Mouse (Mus musculus) ovary, postnatal 14 days (tissue): ENCODE measurements around the gene Rpl11.
A peak's percentile ranks its signal among the peaks of the same experiment; 100 is the strongest.
"Not testable (repeated sequence)": the region's sequence is repeated elsewhere in the genome, so short reads cannot be mapped to it uniquely, and the experiment has no call there.

Source experiments
- DNase-seq: peaks from one replicate; pipeline ENCODE4 v3.0.0; 2022; ENCODE audit warnings: low spot score

The Rpl11 gene

DNA sequence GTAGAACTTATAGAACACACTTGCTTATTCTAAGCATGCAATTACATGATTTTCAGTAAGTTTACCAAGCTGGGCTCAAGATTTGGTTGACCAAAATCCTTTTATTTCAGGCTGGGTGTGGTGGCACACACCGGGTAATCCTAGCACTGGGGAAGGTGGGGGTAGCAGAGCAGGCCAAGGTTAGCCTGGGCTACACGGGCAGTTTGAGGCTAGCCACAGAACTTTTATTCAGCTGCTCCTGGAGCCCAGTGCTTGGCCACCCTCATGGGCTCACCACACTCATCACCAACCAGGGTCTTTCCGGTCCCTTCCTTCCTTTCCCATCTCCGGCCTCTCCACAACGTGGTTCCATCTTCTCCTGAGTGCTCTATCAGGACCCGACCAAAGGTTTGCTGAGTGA is 17.4 kb upstream of the Rpl11 start:
- DNase-seq = no peak

- DNase-seq = peak; percentile 78
Observed at GRCm38 (mm10) chr4:136069954-136070353, 16.7 kb upstream of the Rpl11 start.

DNA sequence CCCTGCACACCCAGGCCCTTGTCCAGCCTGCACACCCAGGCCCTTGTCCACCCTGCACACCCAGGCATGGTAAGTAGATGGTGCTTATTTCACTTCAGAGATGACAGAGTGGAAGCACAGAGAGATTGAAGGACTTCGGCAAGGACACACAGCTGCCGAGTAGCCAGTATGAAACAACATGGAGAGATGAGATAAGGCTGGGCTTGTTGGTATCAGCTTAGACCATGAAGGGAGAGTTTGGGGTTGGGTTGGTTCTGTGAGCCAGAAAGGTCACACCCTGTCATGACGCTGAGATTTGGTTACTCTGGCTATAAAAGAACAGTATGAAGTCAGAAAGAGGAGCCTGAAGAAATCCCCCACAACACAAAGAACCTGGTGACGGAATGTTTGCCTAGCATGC is 16.1 kb upstream of the Rpl11 start:
- no peak for DNase-seq

- no peak for DNase-seq
Observed at GRCm38 (mm10) chr4:136063143-136063542, 9.9 kb upstream of the Rpl11 start.

- DNase-seq = not testable (repeated sequence)
Observed at GRCm38 (mm10) chr4:136059800-136060488, 6.7 kb upstream of the Rpl11 start.

- DNase-seq = no peak
Observed at GRCm38 (mm10) chr4:136057916-136058315, 4.7 kb upstream of the Rpl11 start.

- no peak for DNase-seq
Observed at GRCm38 (mm10) chr4:136056030-136056429, 2.8 kb upstream of the Rpl11 start.

- no peak for DNase-seq
Observed at GRCm38 (mm10) chr4:136053843-136054242, 615 bp upstream of the Rpl11 start.

- DNase-seq = peak; percentile 27
Observed at GRCm38 (mm10) chr4:136052534-136053246, 538 bp downstream of the Rpl11 start.

GRCm38 (mm10) chr4:136052060-136052459 is 1.2 kb downstream of the Rpl11 start:
- no peak for DNase-seq

- no peak for DNase-seq
Observed at GRCm38 (mm10) chr4:136050226-136050625, 3.0 kb downstream of the Rpl11 start.

- no peak for DNase-seq
Observed at GRCm38 (mm10) chr4:136048291-136049032, 4.8 kb downstream of the Rpl11 start.

DNA sequence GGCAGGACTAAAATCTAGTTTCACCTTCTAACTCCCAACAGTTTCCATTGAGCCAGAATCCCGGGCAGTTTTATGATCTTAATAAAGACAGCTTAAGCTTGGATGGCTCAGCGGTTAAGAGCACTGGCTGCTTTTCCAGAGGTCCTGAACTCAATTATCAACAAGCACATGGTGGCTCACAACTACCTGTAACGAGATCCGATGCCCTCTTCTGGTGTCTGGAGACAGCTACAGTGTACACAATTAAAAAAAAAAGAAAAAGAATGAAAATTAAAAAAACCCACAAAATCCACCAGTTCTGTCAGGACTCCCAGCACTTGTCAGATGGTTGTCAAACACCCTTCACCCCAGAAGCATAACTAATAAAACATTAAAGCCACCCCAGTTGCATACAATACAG is 5.6 kb downstream of the Rpl11 start:
- no peak for DNase-seq

GRCm38 (mm10) chr4:136046888-136047287 is 6.3 kb downstream of the Rpl11 start:
- no peak for DNase-seq

DNA sequence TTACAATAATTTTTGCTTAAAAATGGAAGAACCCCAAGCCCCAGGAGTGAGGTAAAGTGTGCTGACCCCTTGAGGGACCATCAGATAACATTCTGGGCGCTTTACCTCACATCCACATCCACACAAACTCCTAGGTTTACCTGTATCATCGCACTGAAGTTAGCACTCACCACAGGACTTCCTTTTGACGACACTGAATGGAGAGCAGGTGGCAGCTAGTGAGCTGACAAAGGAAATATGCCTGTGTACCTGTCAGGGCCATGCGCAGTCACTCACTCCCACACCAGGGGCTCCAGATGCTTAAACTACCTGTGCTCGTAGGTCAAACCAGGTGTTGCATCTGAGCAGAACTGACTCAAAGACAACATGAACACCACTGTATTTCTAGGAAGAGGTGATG is 8.1 kb downstream of the Rpl11 start:
- no peak for DNase-seq

GRCm38 (mm10) chr4:136043784-136044400 is 9.3 kb downstream of the Rpl11 start:
- DNase-seq = no peak

DNA sequence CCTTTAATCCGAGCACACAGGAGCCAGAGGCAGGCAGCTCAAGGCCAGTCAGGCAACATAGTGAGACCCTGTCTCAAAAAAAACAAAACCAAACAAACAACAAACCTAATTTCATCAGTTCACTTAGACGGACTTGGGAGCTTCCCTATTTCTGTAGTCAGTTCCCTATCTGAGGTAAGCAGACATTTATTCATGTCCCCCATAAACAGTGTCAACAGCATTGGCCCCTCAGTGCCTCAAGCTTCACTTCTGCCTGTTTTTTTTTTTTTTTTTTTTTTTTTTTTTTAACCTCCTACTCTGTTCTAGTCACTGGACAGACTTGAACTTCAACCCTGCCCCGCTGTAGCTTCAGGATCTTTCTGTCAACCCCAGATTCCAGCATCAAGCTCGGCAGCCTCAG is 18.1 kb downstream of the Rpl11 start:
- no peak for DNase-seq

DNA sequence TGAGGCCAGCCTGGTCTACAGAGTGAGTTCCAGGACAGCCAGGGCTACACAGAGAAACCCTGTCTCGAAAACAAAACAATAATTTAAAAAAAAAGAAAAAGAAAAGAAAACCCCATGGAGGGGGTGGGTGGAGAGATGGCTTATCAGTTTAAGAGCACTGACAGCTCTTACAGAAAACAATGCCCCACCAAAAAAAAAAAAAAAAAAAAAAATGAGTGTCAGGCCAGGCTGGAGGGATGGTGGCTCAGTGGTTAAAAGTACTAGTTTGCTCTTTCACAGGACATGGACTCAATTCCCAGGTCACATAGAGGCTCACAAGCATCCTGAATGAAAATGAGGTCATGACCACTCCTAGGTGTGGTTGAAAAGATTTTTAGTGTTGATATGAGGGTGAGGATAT is 20.0 kb downstream of the Rpl11 start:
- no peak for DNase-seq

DNA sequence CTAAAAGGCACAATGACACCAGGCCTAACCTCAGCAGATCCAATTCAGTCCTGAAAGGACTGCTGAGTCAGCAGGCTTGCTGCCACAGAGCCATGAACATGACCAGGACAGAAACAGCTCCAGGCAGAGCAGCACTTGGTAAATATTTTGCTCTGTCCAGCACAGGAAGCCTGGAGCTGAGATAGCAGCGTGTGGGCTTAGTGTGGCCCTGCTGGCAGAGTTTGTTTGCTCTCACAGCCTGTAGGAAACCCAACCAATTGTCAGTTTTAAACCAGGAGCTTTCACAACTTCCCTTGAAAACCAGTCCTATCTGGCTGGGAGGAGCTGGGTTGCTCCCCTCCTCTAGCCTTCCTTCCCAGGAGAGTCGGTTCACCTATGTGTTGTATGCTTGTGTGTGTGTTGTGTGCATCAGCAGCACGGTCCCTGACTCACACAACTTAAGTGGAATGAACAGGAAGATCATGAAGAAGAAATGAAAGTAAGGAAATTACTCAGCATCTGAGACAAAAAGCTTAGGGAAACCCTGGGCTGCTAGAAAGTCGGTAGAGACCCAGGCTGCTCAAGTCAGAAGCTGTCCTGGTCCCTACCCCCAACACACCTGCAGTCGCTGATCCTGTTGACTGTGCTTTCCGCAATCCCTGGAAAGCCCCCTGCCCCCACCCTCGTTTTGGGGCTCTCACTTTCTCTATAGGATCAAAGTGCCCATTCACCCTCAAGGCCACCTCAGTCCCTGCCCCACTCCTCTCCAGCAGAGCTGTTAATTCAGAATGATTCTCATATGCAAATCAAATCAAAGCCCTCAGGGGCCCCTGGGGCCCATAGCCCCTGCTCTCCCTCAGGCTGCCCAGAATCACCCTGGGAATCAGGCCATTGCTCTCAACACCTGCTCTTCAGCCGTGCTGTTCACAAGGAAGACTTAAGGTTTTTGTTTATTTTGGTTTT is 22.0 kb downstream of the Rpl11 start:
- no peak for DNase-seq

- DNase-seq = no peak
Observed at GRCm38 (mm10) chr4:136028689-136029088, 24.5 kb downstream of the Rpl11 start.

GRCm38 (mm10) chr4:136028132-136028564 is 25.1 kb downstream of the Rpl11 start:
- no peak for DNase-seq
